In the genomic region with DNA sequence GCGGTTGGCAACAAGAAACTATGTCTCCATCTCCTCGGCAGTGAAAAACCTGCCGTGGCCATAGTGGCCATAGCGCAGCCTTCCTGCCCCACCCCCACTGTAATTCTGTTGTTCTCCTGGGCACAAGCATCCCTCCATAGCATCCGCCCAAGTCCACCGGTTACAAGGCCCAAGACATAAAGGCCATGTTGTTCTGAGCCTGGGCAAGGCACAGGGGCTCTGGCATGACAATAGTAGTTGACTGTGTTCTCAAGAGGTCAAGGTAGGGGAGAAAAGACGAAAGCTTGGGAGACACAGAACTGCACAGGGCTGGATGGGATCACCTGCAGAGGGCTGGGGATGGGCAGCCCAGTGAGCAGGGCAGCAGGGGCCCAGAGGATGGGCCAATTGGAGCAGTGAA, we compare ENCODE assay signal across 25 mouse cellular contexts.
DNase-seq lines count a peak whose midpoint lies in the region; ATAC-seq lines count a peak whose summit lies in the region.
"Had no signal": no experiment of that assay in that cellular context is flagged by ENCODE, and none has a peak within 500 bp of the region (broad histone marks: within the 10 kb centered on the region; RNA-seq: fewer than 3 reads in every experiment).

No protein-coding gene starts in this region.

- peak; percentile 71 for DNase-seq in midbrain, embryonic 11.5 days (ENCODE audit: low spot score, missing footprints)
- DNase-seq in midbrain, embryonic 14.5 days, result no peak
- DNase-seq in ES-CJ7 (ENCODE audit: low read depth, low spot score) (peak; percentile 64), R1 (ENCODE audit: low read depth, low spot score) (peak; percentile 31), ZHBTc4 (ENCODE audit: low read depth, low spot score) (peak; percentile 59)
- no peak for DNase-seq in lung, postnatal 36 days
- no peak for DNase-seq in kidney, postnatal 4 days
- no peak for DNase-seq in heart, embryonic 10.5 days (ENCODE audit: low spot score)
- DNase-seq: adrenal gland, adult 2 months; adrenal gland, adult 8-10 months; adrenal gland, postnatal 10 days; adrenal gland, postnatal 14 days; adrenal gland, postnatal 25 days; adrenal gland, postnatal 36 days; B cell, adult 2 months; cerebellum, adult 11 months; cerebellum, adult 11-12 months; cerebellum, adult 18-20 months; cerebellum, adult 2 months; cerebellum, adult 8-10 months had no signal

- H3K9me3 ChIP-seq in midbrain, embryonic 11.5 days (ENCODE audit: control insufficient read depth, low read length), result no peaks in the 10 kb centered on the region
- H3K9me3 ChIP-seq in midbrain, embryonic 14.5 days (ENCODE audit: control insufficient read depth, low read length), result no peaks in the 10 kb centered on the region
- no peaks in the 10 kb centered on the region for H3K9me3 ChIP-seq in heart, embryonic 10.5 days

- no peak overlapping the region for H3K9ac ChIP-seq in midbrain, embryonic 11.5 days (ENCODE audit: low read length)
- no peak overlapping the region for H3K9ac ChIP-seq in midbrain, embryonic 14.5 days (replicated peaks; ENCODE audit: low read length)

- no peak overlapping the region for H3K4me3 ChIP-seq in midbrain, embryonic 11.5 days (ENCODE audit: low read depth, low read length)
- no peak overlapping the region for H3K4me3 ChIP-seq in midbrain, embryonic 14.5 days (replicated peaks; ENCODE audit: low read depth, low read length)
- no peak overlapping the region for H3K4me3 ChIP-seq in heart, embryonic 10.5 days

- H3K36me3 ChIP-seq in midbrain, embryonic 11.5 days (ENCODE audit: control insufficient read depth, insufficient read depth, low read length), result no peaks in the 10 kb centered on the region
- no peaks in the 10 kb centered on the region for H3K36me3 ChIP-seq in midbrain, embryonic 14.5 days (ENCODE audit: control insufficient read depth, insufficient read depth, low read length)
- no peaks in the 10 kb centered on the region for H3K36me3 ChIP-seq in heart, embryonic 10.5 days
- H3K36me3 ChIP-seq: G1E had no signal

- no peak overlapping the region for H3K4me2 ChIP-seq in midbrain, embryonic 11.5 days
- no peak overlapping the region for H3K4me2 ChIP-seq in midbrain, embryonic 14.5 days (ENCODE audit: low read length)

- H3K4me1 ChIP-seq in midbrain, embryonic 11.5 days (ENCODE audit: control insufficient read depth, insufficient read depth, low read length), result peaks cover 3% of the 10 kb centered on the region; the same call in 1 of the 2 replicates
- H3K4me1 ChIP-seq in midbrain, embryonic 14.5 days (ENCODE audit: control insufficient read depth, insufficient read depth, low read length), result no peaks in the 10 kb centered on the region
- no peaks in the 10 kb centered on the region for H3K4me1 ChIP-seq in heart, embryonic 10.5 days

- H3K27me3 ChIP-seq in midbrain, embryonic 11.5 days (ENCODE audit: control insufficient read depth, insufficient read depth, low read length), result no peaks in the 10 kb centered on the region
- no peaks in the 10 kb centered on the region for H3K27me3 ChIP-seq in midbrain, embryonic 14.5 days (ENCODE audit: control insufficient read depth, insufficient read depth, low read length)
- H3K27me3 ChIP-seq in heart, embryonic 10.5 days (ENCODE audit: insufficient read depth, poor library complexity, severe bottlenecking), result 0 out of 2 replicates have a peak, but pooled peaks cover 3% of the 10 kb centered on the region
- H3K27me3 ChIP-seq: CH12.LX, Patski had no signal

- ATAC-seq in midbrain, embryonic 11.5 days (ENCODE audit: low FRiP score), result peak; percentile 38; the same call in 1 of the 2 replicates
- no peak for ATAC-seq in midbrain, embryonic 14.5 days (ENCODE audit: low FRiP score, low TSS enrichment)
- ATAC-seq: activated CD4-positive, CD25-positive, alpha-beta regulatory T cell, adult 4 months; CD4-positive, CD25-positive, alpha-beta regulatory T cell, adult 4 months; Patski had no signal

- H3K27ac ChIP-seq in midbrain, embryonic 11.5 days (ENCODE audit: low read depth, low read length), result no peak overlapping the region
- no peak overlapping the region for H3K27ac ChIP-seq in midbrain, embryonic 14.5 days (replicated peaks; ENCODE audit: low read depth, low read length)
- H3K27ac ChIP-seq in heart, embryonic 10.5 days, result no peak overlapping the region

- 71% methylated on average over 7 of the region's 7 CpGs for WGBS in midbrain, embryonic 11.5 days
- 46% methylated on average over 7 of the region's 7 CpGs for WGBS in midbrain, embryonic 14.5 days
- 81% methylated on average over 7 of the region's 7 CpGs for WGBS in heart, embryonic 10.5 days

Comparison
In these comparisons a context has a peak if more than half of its experiments do, and no peak if none do; other contexts are left out.
1. DNase-seq: peak in midbrain, embryonic 11.5 days (single experiment), ES-CJ7 (single experiment), R1 (single experiment) and ZHBTc4 (single experiment); none in midbrain, embryonic 14.5 days (single experiment), lung, postnatal 36 days (single experiment), kidney, postnatal 4 days (0 of 2) and heart, embryonic 10.5 days (single experiment).